Mouse (Mus musculus) central nervous system, embryonic 18 days (tissue): ENCODE data around the gene Gast. TPM values are rescaled to one million over a fixed set of nuclear protein-coding genes. Genes with fewer than 3 reads are reported as not detected.

Experiments
- polyA plus RNA-seq: library from polyadenylated mRNA; depleted of rRNA; stranded (reverse); fragments of >200 nt; gene quantifications from 2 replicates; pipeline ENCODE4 v1.2.3, GENCODE M21; 2012; rRNA removed

The Gast gene
- polyA plus RNA-seq = 0.16 and 0.25 TPM in 2 replicates

GRCm38 (mm10) chr11:100333944-100334457, at the start of gene Gast:
Gast (plus strand) TSS chr11:100334407.

DNA sequence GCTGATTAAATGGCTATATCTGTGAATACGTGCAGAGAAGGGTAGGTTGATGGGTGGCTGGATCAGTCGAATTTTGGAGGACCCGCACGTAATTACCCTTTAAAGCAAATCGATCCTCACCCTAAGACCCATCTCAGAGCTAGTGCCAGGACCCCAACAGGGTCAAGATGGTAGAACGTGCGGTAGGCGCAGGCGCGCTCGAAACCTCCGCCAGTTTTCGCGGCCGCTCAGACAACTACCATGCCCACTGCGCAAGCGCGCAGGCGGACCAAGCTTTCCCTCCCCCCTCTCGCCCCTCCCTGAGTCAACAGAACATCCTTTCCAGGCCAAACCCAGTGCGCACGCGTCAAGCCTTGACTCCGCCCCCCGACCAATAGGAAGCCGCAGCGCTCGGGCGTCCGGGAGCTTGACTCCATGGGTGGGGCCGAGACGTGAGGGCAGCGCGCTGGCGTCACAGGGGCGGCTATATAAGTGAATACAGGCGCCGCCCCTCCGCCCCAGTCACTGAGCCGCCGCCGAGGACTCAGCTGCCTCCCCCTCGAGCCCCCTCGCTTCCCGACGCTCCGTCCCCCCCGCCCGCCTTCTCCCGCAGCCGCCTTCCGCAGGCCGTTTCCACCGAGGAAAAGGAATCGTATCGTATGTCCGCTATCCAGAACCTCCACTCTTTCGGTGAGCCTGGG, 14.6 kb upstream of the Gast start, which contains the start of gene Eif1:
Gene Eif1, plus strand, starts transcription at position 394 of the 680 bp plus-strand sequence.

GRCm38 (mm10) chr11:100355972-100356818, 22.0 kb downstream of the Gast start, which contains the start of gene Hap1:
Hap1 (minus strand) TSS chr11:100356128.

Other genes with a start within 250 kb of the Gast start
- gene Krt32, start 246.2 kb upstream of the Gast start, polyA plus RNA-seq = 0.08 TPM in 1 of 2 replicates, not detected in the other
- not detected in 2 replicates for gene Krt35, start 238.2 kb upstream of the Gast start, polyA plus RNA-seq
- 0.04 TPM in 1 of 2 replicates, not detected in the other for gene Krt36, start 228.8 kb upstream of the Gast start, polyA plus RNA-seq
- 0.03 and 5.1 TPM in 2 replicates for gene Krt13, start 212.8 kb upstream of the Gast start, polyA plus RNA-seq
- gene Krt15, start 198.5 kb upstream of the Gast start, polyA plus RNA-seq = 0.32 and 9.2 TPM in 2 replicates
- gene Krt19, start 185.7 kb upstream of the Gast start, polyA plus RNA-seq = 5.8 and 82.5 TPM in 2 replicates
- 0.12 and 0.16 TPM in 2 replicates for gene Krt9, start 141.2 kb upstream of the Gast start, polyA plus RNA-seq
- 0.53 and 25.9 TPM in 2 replicates for gene Krt14, start 126.9 kb upstream of the Gast start, polyA plus RNA-seq
- gene Krt16, start 85.5 kb upstream of the Gast start, polyA plus RNA-seq = 0.05 and 5.7 TPM in 2 replicates
- 0.47 and 2.3 TPM in 2 replicates for gene Krt17, start 73.4 kb upstream of the Gast start, polyA plus RNA-seq
- gene Krt42, start 64.5 kb upstream of the Gast start, polyA plus RNA-seq = 0.08 TPM in 1 of 2 replicates, not detected in the other
- 346 and 359 TPM in 2 replicates for gene Eif1, start 14.5 kb upstream of the Gast start, polyA plus RNA-seq
- 272 and 284 TPM in 2 replicates for gene Hap1, start 21.7 kb downstream of the Gast start, polyA plus RNA-seq
- gene Jup, start 63.4 kb downstream of the Gast start, polyA plus RNA-seq = 57.0 and 66.3 TPM in 2 replicates
- gene P3h4, start 80.4 kb downstream of the Gast start, polyA plus RNA-seq = 18.6 and 21.5 TPM in 2 replicates
- gene Fkbp10, start 81.3 kb downstream of the Gast start, polyA plus RNA-seq = 15.9 and 24.1 TPM in 2 replicates
- 119 and 121 TPM in 2 replicates for gene Nt5c3b, start 107.4 kb downstream of the Gast start, polyA plus RNA-seq
- 1.2 and 1.4 TPM in 2 replicates for gene Klhl10, start 107.5 kb downstream of the Gast start, polyA plus RNA-seq
- gene Klhl11, start 138.3 kb downstream of the Gast start, polyA plus RNA-seq = 7.3 and 7.7 TPM in 2 replicates
- 170 and 173 TPM in 2 replicates for gene Acly, start 193.6 kb downstream of the Gast start, polyA plus RNA-seq
- 1.2 and 1.4 TPM in 2 replicates for gene Ttc25, start 211.2 kb downstream of the Gast start, polyA plus RNA-seq
- gene Cnp, start 240.5 kb downstream of the Gast start, polyA plus RNA-seq = 32.3 and 38.8 TPM in 2 replicates